Mouse (Mus musculus): ENCODE data around the gene Pkn2. TPM values are rescaled to one million over a fixed set of nuclear protein-coding genes. Genes with fewer than 3 reads are reported as not detected.

The Pkn2 gene
- polyA plus RNA-seq, 1 experiment from 2014 or later = 26.1 TPM

DNA sequence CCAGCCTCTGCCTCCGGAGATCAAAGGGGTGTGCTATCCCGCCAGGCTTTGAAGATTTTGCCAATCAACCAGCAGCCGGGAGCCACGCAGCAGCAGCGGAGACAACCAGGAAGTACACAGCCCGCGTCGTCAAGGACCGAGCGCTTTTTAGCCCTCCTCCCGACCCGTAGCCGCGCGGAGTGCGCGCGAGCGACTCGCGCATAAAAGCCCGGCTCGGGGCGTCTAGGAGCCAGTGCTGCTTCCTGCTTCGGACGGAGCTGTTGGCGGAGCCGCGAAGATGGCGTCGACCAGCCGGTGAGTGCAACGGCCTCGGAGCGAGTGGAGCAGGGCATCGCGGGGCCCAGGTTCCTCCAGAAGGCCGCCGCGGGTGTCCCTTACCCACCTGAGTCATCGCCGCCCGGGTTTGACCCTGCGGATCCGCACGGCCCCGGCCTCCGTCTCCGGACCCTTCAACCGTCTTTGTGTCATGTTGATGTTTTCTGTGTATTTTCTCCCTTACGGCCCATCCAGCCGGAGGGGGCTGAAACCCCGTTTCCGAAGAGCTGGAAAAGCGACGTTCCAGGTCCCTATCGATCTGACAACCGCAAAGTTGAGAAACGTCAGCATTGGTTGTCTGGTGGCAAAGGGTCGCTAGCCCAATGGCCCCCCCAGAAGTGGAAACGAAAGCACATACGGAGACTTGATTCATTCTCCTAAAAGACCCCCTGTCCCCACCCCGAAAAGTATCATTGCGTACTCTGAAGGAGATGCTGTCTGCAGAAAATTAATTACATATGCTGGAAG is 116.6 kb downstream of the Pkn2 start, which contains the start of gene Gtf2b:
Gtf2b (plus strand) TSS at position 51 of the 783 bp plus-strand sequence.
- under 1% methylated on average over 64 of the region's 64 CpGs for WGBS
- peak within 1 kb of the TSS; percentile 90 for H3K4me3 ChIP-seq

GRCm38 (mm10) chr3:142760356-142760755 is 121.4 kb downstream of the Pkn2 start:
- H3K9me3 ChIP-seq = no peaks in the 10 kb centered on the region
- peaks cover 5% of the 10 kb centered on the region; the same call in 1 of the 2 replicates for H3K4me1 ChIP-seq (replicated peaks)
- no peak overlapping the region for H3K27ac ChIP-seq (replicated peaks)
- ATAC-seq (ENCODE audit: low read depth) = no peak
- WGBS = 69% methylated on average over 6 of the region's 6 CpGs
- no peaks in the 10 kb centered on the region for H3K27me3 ChIP-seq
- H3K9ac ChIP-seq = no peak overlapping the region
- H3K36me3 ChIP-seq = no peaks in the 10 kb centered on the region
- H3K4me3 ChIP-seq = no peak overlapping the region
- no peak overlapping the region for H3K4me2 ChIP-seq

More for the DNA sequence above, 116.6 kb downstream of the Pkn2 start, which contains the start of gene Gtf2b:
- no peaks in the 10 kb centered on the region for H3K9me3 ChIP-seq
- peak within 1 kb of the TSS; percentile 92 for H3K27ac ChIP-seq (replicated peaks)
- H3K36me3 ChIP-seq = no peaks in the 10 kb centered on the region
- H3K9ac ChIP-seq = peak within 1 kb of the TSS; percentile 94
- ATAC-seq (ENCODE audit: low read depth) = peak; percentile 99
- H3K27me3 ChIP-seq = no peaks in the 10 kb centered on the region
- peak within 1 kb of the TSS; percentile 83 for H3K4me2 ChIP-seq
- peaks cover 36% of the 10 kb centered on the region for H3K4me1 ChIP-seq (replicated peaks)

GRCm38 (mm10) chr3:142758593-142758992 is 123.2 kb downstream of the Pkn2 start:
- no peak for ATAC-seq (ENCODE audit: low read depth)
- Histone ChIP-seq H3K4me2 (no peak overlapping the region), H3K4me1 (replicated peaks) (no peaks in the 10 kb centered on the region), H3K9ac (no peak overlapping the region), H3K27me3 (no peaks in the 10 kb centered on the region), H3K27ac (replicated peaks) (no peak overlapping the region), H3K9me3 (no peaks in the 10 kb centered on the region), H3K4me3 (no peak overlapping the region), H3K36me3 (no peaks in the 10 kb centered on the region)
- 90% methylated on average over 7 of the region's 7 CpGs for WGBS

DNA sequence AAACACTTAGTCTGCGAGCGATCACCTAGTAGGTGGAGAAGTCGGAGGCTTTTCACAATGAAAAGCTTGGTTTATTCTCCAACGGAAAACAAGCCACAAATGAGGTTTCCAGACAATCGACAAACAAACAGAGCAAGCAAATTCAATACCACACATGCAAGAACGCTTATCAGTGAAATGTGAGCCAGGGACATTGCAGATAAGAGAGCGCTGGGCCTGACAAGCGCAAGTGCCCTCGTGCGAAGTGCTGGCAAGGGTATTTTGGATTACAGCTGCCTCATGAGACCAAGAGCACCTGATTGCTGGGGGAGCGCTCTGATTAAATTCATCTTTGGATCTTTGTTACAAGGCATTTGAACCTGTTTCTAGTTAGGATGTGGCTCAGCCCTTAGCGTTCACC is 124.0 kb downstream of the Pkn2 start:
- H3K4me3 ChIP-seq = no peak overlapping the region
- H3K27me3 ChIP-seq = no peaks in the 10 kb centered on the region
- no peak overlapping the region for H3K27ac ChIP-seq (replicated peaks)
- no peaks in the 10 kb centered on the region for H3K9me3 ChIP-seq
- ATAC-seq (ENCODE audit: low read depth) = no peak
- H3K4me1 ChIP-seq (replicated peaks) = no peaks in the 10 kb centered on the region
- no peak overlapping the region for H3K4me2 ChIP-seq
- no peak overlapping the region for H3K9ac ChIP-seq
- WGBS = 71% methylated on average over 12 of the region's 12 CpGs
- H3K36me3 ChIP-seq = no peaks in the 10 kb centered on the region

- Histone ChIP-seq H3K36me3 (no peaks in the 10 kb centered on the region), H3K27me3 (no peaks in the 10 kb centered on the region), H3K9me3 (no peaks in the 10 kb centered on the region), H3K4me3 (no peak overlapping the region), H3K4me2 (no peak overlapping the region), H3K9ac (no peak overlapping the region), H3K27ac (replicated peaks) (no peak overlapping the region), H3K4me1 (replicated peaks) (no peaks in the 10 kb centered on the region)
- WGBS = 79% methylated on average over 18 of the region's 18 CpGs
- no peak for ATAC-seq (ENCODE audit: low read depth)
These were observed 126.5 kb downstream of the Pkn2 start for GRCm38 (mm10) chr3:142755132-142755867.

DNA sequence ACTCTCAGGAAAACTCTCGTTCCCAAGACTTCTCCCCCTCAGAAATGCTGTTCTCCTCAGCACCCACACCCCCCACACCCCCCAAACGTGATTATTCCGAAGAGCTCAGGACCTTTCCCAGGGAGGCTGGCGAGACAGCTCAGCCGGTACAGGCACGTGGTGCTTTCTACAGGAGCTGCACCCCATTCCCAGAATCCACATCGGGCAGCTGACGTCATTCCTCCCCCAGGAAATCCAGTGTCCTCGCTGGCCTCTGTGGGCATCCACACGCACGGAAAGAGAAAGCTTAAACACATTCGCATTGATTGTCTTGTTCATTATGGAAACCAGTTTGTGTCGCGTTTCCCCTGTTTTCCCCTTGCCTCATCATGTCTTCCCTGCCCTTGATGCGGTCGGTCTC is 132.7 kb downstream of the Pkn2 start:
- 89% methylated on average over 16 of the region's 16 CpGs for WGBS
- H3K4me3 ChIP-seq = no peak overlapping the region
- H3K27ac ChIP-seq (replicated peaks) = no peak overlapping the region
- no peaks in the 10 kb centered on the region for H3K27me3 ChIP-seq
- no peaks in the 10 kb centered on the region for H3K36me3 ChIP-seq
- H3K4me1 ChIP-seq (replicated peaks) = no peaks in the 10 kb centered on the region
- no peak for ATAC-seq (ENCODE audit: low read depth)
- no peaks in the 10 kb centered on the region for H3K9me3 ChIP-seq
- H3K4me2 ChIP-seq = no peak overlapping the region
- H3K9ac ChIP-seq = no peak overlapping the region

DNA sequence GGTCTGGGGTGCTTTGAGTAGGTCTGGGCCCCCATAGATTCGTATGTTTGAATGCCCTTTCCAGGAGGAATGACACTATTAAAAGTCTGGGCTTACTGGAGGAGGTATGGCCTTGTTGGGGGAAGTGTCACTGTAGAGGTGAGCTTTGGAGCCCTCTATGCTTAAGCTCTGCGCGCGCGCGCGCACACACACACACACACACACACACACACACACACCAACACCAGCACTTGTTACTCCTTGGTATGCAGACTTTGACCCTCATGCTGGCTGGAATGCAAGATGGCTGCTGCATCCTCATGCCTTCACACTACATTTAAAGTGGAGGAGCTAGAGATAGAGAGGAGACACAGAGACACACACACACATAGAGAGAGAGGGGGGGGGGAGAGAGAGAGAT is 134.1 kb downstream of the Pkn2 start:
- no peak overlapping the region for H3K27ac ChIP-seq (replicated peaks)
- 95% methylated on average over 7 of the region's 7 CpGs for WGBS
- H3K4me3 ChIP-seq = no peak overlapping the region
- no peak for ATAC-seq (ENCODE audit: low read depth)
- no peaks in the 10 kb centered on the region for H3K27me3 ChIP-seq
- H3K36me3 ChIP-seq = no peaks in the 10 kb centered on the region
- H3K4me2 ChIP-seq = no peak overlapping the region
- no peaks in the 10 kb centered on the region for H3K9me3 ChIP-seq
- H3K4me1 ChIP-seq (replicated peaks) = no peaks in the 10 kb centered on the region
- no peak overlapping the region for H3K9ac ChIP-seq

- no peak for ATAC-seq (ENCODE audit: low read depth)
- H3K4me3 ChIP-seq = no peak overlapping the region
- H3K27ac ChIP-seq (replicated peaks) = no peak overlapping the region
- no peaks in the 10 kb centered on the region for H3K36me3 ChIP-seq
- WGBS = 98% methylated on average over 2 of the region's 2 CpGs
- no peaks in the 10 kb centered on the region for H3K9me3 ChIP-seq
- no peaks in the 10 kb centered on the region for H3K27me3 ChIP-seq
- no peak overlapping the region for H3K4me2 ChIP-seq
- H3K4me1 ChIP-seq (replicated peaks) = no peaks in the 10 kb centered on the region
- no peak overlapping the region for H3K9ac ChIP-seq
These were observed 136.7 kb downstream of the Pkn2 start for GRCm38 (mm10) chr3:142745076-142745475.

DNA sequence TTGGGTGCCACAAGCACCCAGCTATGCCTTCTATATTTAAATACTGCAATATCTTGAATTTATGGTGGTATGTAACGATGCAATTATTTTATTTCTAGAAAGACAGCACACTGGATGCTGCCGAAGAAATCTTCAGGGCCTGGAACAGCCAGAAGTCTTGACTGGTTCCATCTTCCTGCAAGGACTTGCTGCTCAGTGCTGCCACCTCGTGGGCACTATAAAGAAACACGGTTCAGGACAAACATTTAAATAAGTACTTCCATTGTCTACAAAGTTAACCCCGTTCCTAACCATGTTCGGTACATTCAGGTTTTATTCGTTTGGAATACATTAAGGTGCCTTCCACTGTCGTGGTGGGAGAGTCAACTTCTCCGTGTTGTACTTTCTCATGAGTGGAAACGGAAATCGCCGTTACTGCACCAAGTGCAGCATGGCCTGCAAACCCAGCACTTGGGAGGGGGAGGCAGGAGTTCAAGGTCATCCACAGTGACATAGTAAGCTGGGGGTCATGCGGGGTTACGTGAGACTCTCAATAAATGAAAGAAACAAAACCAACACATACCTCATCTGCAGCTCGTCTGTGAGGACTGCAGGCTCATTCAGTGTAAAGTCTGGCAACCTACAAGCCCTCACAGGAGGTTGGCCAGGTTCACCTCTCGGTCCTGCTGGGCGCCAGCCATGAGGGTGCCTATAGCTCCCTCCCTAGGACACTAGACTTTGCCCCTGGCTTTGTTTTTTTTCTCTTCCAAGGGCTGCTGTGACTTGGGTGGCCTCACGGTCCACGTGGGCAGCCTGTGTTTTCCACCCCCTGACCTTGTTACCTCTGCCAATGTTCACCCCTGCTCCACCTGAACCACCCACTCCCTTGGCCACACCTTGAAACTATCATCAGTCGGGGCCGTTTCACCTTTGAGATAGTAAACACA is 137.6 kb downstream of the Pkn2 start:
- ATAC-seq (ENCODE audit: low read depth) = 0 out of 2 replicates have a peak, but pooled peaks have one; percentile 43
- no peak overlapping the region for H3K9ac ChIP-seq
- H3K27me3 ChIP-seq = no peaks in the 10 kb centered on the region
- 63% methylated on average over 21 of the region's 21 CpGs for WGBS
- no peaks in the 10 kb centered on the region for H3K4me1 ChIP-seq (replicated peaks)
- no peaks in the 10 kb centered on the region for H3K9me3 ChIP-seq
- no peaks in the 10 kb centered on the region for H3K36me3 ChIP-seq
- H3K27ac ChIP-seq (replicated peaks) = no peak overlapping the region
- no peak overlapping the region for H3K4me3 ChIP-seq
- H3K4me2 ChIP-seq = no peak overlapping the region
